Mouse (Mus musculus) midbrain, embryonic 13.5 days (tissue): ENCODE measurements around the gene Rnf152. TPM values are rescaled to one million over a fixed set of nuclear protein-coding genes. Genes with fewer than 3 reads are reported as not detected.

ENCODE experiments used
- ATAC-seq: fragments of 200-750 bp; cut with Nextera tagmentation; 2 replicates; pipeline ENCODE4 v1.8.0; 2017; ENCODE audit warnings: mild to moderate bottlenecking, moderate TSS enrichment, moderate library complexity
- H3K27ac ChIP-seq: fragments of 300-500 bp; sonication (generic); 2 replicates; pipeline ENCODE4 v1.5.1; 2015; ENCODE audit warnings: inconsistent platforms, mild to moderate bottlenecking, moderate library complexity
- H3K27me3 ChIP-seq: fragments of 300-500 bp; sonication (generic); 2 replicates; pipeline ENCODE4 v1.6.1; 2015; ENCODE audit warnings: mild to moderate bottlenecking, inconsistent platforms
- H3K36me3 ChIP-seq: fragments of 300-500 bp; sonication (generic); 2 replicates; pipeline ENCODE4 v1.6.1; 2015; ENCODE audit warnings: mild to moderate bottlenecking, inconsistent platforms
- H3K4me1 ChIP-seq: fragments of 300-500 bp; sonication (generic); replicated peaks from 2 replicates; pipeline ENCODE4 v1.6.1; 2015; ENCODE audit warnings: inconsistent platforms
- H3K4me2 ChIP-seq: fragments of 300-500 bp; sonication (generic); replicated peaks from 2 replicates; pipeline ENCODE4 v1.6.1; 2015; ENCODE audit warnings: moderate library complexity, mild to moderate bottlenecking, inconsistent platforms
- H3K4me3 ChIP-seq: fragments of 300-500 bp; sonication (generic); replicated peaks from 2 replicates; pipeline ENCODE4 v1.5.1; 2015; ENCODE audit warnings: mild to moderate bottlenecking, inconsistent platforms
- H3K9ac ChIP-seq: fragments of 300-500 bp; sonication (generic); replicated peaks from 2 replicates; pipeline ENCODE4 v1.6.1; 2015; ENCODE audit warnings: mild to moderate bottlenecking, inconsistent platforms
- H3K9me3 ChIP-seq: fragments of 300-500 bp; sonication (generic); 2 replicates; pipeline ENCODE4 v1.6.1; 2016; ENCODE audit warnings: mild to moderate bottlenecking, inconsistent platforms
- WGBS: fragments of 180-500 bp; shearing (Covaris S2); methylation state at CpG from one replicate; pipeline ENCODE4 v1.1.7; 2015; 5-methylcytosine and 5-hydroxymethylcytosine counted together
- polyA plus RNA-seq: library from polyadenylated mRNA; unstranded; fragments of >200 nt; fragmentation: Nextera tagmentation; extraction: Ambion mirVana; gene quantifications from 2 replicates; pipeline ENCODE4 v1.2.1, GENCODE M21; 2015

The Rnf152 gene
- 12.0 and 12.1 TPM in 2 replicates for polyA plus RNA-seq

GRCm38 (mm10) chr1:105356291-105357011 is at the start of gene Rnf152:
Gene Rnf152, minus strand, starts transcription at chr1:105356710.
- no peaks in the 10 kb centered on the region for H3K27me3 ChIP-seq
- H3K27ac ChIP-seq: peak within 1 kb of the TSS; percentile 73
- H3K36me3 ChIP-seq: no peaks in the 10 kb centered on the region
- peak; percentile 85 for ATAC-seq
- peak within 1 kb of the TSS; percentile 83 for H3K4me2 ChIP-seq
- peaks cover 13% of the 10 kb centered on the region for H3K4me1 ChIP-seq
- H3K9ac ChIP-seq: peak within 1 kb of the TSS; percentile 86
- WGBS: under 1% methylated on average over 49 of the region's 58 CpGs
- peak within 1 kb of the TSS; percentile 80 for H3K4me3 ChIP-seq
- H3K9me3 ChIP-seq: no peaks in the 10 kb centered on the region

GRCm38 (mm10) chr1:105402853-105403252 is 46.3 kb upstream of the Rnf152 start:
- no peak overlapping the region for H3K4me3 ChIP-seq
- H3K9me3 ChIP-seq: no peaks in the 10 kb centered on the region
- H3K36me3 ChIP-seq: no peaks in the 10 kb centered on the region
- no peak overlapping the region for H3K27ac ChIP-seq
- H3K9ac ChIP-seq: no peak overlapping the region
- no peak for ATAC-seq
- no peaks in the 10 kb centered on the region for H3K27me3 ChIP-seq
- no peaks in the 10 kb centered on the region for H3K4me1 ChIP-seq
- WGBS: 59% methylated on average over 1 of the region's 1 CpGs
- no peak overlapping the region for H3K4me2 ChIP-seq

GRCm38 (mm10) chr1:105384141-105384937 is 27.8 kb upstream of the Rnf152 start:
- no peak overlapping the region for H3K4me3 ChIP-seq
- H3K36me3 ChIP-seq: no peaks in the 10 kb centered on the region
- no peak overlapping the region for H3K9ac ChIP-seq
- WGBS: 74% methylated on average over 4 of the region's 4 CpGs
- H3K27me3 ChIP-seq: no peaks in the 10 kb centered on the region
- no peak overlapping the region for H3K27ac ChIP-seq
- no peak overlapping the region for H3K4me2 ChIP-seq
- no peak for ATAC-seq
- H3K9me3 ChIP-seq: no peaks in the 10 kb centered on the region; the same call in 1 of the 2 replicates
- H3K4me1 ChIP-seq: no peaks in the 10 kb centered on the region

GRCm38 (mm10) chr1:105377546-105377945 is 21.0 kb upstream of the Rnf152 start:
- no peak overlapping the region for H3K9ac ChIP-seq
- H3K4me1 ChIP-seq: no peaks in the 10 kb centered on the region
- H3K27ac ChIP-seq: no peak overlapping the region
- no peak overlapping the region for H3K4me2 ChIP-seq
- no peak for ATAC-seq
- no peaks in the 10 kb centered on the region for H3K36me3 ChIP-seq
- H3K27me3 ChIP-seq: no peaks in the 10 kb centered on the region
- no peaks in the 10 kb centered on the region; the same call in 1 of the 2 replicates for H3K9me3 ChIP-seq
- H3K4me3 ChIP-seq: no peak overlapping the region

- Histone ChIP-seq H3K4me3 (no peak overlapping the region), H3K36me3 (no peaks in the 10 kb centered on the region), H3K9ac (no peak overlapping the region), H3K27ac (no peak overlapping the region), H3K4me2 (no peak overlapping the region), H3K27me3 (no peaks in the 10 kb centered on the region), H3K4me1 (no peaks in the 10 kb centered on the region), H3K9me3 (no peaks in the 10 kb centered on the region; the same call in 1 of the 2 replicates)
- WGBS: 93% methylated on average over 4 of the region's 4 CpGs
- ATAC-seq: no peak
Observed at GRCm38 (mm10) chr1:105374618-105375017, 18.1 kb upstream of the Rnf152 start.

- Histone ChIP-seq H3K27me3 (no peaks in the 10 kb centered on the region), H3K9me3 (no peaks in the 10 kb centered on the region), H3K4me1 (no peaks in the 10 kb centered on the region), H3K36me3 (no peaks in the 10 kb centered on the region), H3K4me3 (no peak overlapping the region), H3K9ac (no peak overlapping the region), H3K27ac (no peak overlapping the region), H3K4me2 (no peak overlapping the region)
- no peak for ATAC-seq
Observed at GRCm38 (mm10) chr1:105362701-105363100, 6.2 kb upstream of the Rnf152 start.

GRCm38 (mm10) chr1:105358896-105359295 is 2.4 kb upstream of the Rnf152 start:
- Histone ChIP-seq H3K9ac (no peak overlapping the region), H3K4me2 (no peak overlapping the region), H3K36me3 (no peaks in the 10 kb centered on the region), H3K9me3 (no peaks in the 10 kb centered on the region), H3K4me3 (no peak overlapping the region), H3K27me3 (no peaks in the 10 kb centered on the region), H3K4me1 (peaks cover 13% of the 10 kb centered on the region), H3K27ac (no peak overlapping the region)
- WGBS: 46% methylated on average over 4 of the region's 4 CpGs
- ATAC-seq: no peak

- no peaks in the 10 kb centered on the region for H3K9me3 ChIP-seq
- no peaks in the 10 kb centered on the region for H3K36me3 ChIP-seq
- ATAC-seq: peak; percentile 67
- H3K4me2 ChIP-seq: peak overlapping the region; percentile 83
- peak overlapping the region; percentile 80 for H3K4me3 ChIP-seq
- H3K4me1 ChIP-seq: peaks cover 13% of the 10 kb centered on the region
- WGBS: under 1% methylated on average over 22 of the region's 23 CpGs
- H3K27me3 ChIP-seq: no peaks in the 10 kb centered on the region
- peak overlapping the region; percentile 86 for H3K9ac ChIP-seq
- peak overlapping the region; percentile 73 for H3K27ac ChIP-seq
Observed at GRCm38 (mm10) chr1:105355910-105356290, 610 bp downstream of the Rnf152 start.

GRCm38 (mm10) chr1:105354901-105355891 is 1.3 kb downstream of the Rnf152 start:
- Histone ChIP-seq H3K4me3 (peak overlapping the region; percentile 80), H3K27me3 (no peaks in the 10 kb centered on the region), H3K36me3 (no peaks in the 10 kb centered on the region), H3K4me2 (peak overlapping the region; percentile 83), H3K27ac (peak overlapping the region; percentile 73), H3K4me1 (peaks cover 13% of the 10 kb centered on the region), H3K9me3 (no peaks in the 10 kb centered on the region), H3K9ac (peak overlapping the region; percentile 86)
- 5% methylated on average over 30 of the region's 30 CpGs for whole genome bisulfite sequencing
- peak; percentile 73 for ATAC-seq

- H3K4me3 ChIP-seq: no peak overlapping the region
- no peaks in the 10 kb centered on the region for H3K36me3 ChIP-seq
- H3K4me1 ChIP-seq: peaks cover 13% of the 10 kb centered on the region
- no peaks in the 10 kb centered on the region for H3K27me3 ChIP-seq
- H3K4me2 ChIP-seq: no peak overlapping the region
- WGBS: 89% methylated on average over 4 of the region's 4 CpGs
- no peak for ATAC-seq
- no peaks in the 10 kb centered on the region for H3K9me3 ChIP-seq
- no peak overlapping the region for H3K27ac ChIP-seq
- H3K9ac ChIP-seq: no peak overlapping the region
Observed at GRCm38 (mm10) chr1:105351806-105352205, 4.7 kb downstream of the Rnf152 start.

GRCm38 (mm10) chr1:105342305-105342704 is 14.2 kb downstream of the Rnf152 start:
- H3K9ac ChIP-seq: no peak overlapping the region
- WGBS: 92% methylated on average over 6 of the region's 6 CpGs
- H3K9me3 ChIP-seq: no peaks in the 10 kb centered on the region
- H3K36me3 ChIP-seq: no peaks in the 10 kb centered on the region
- H3K4me1 ChIP-seq: no peaks in the 10 kb centered on the region
- H3K4me2 ChIP-seq: no peak overlapping the region
- ATAC-seq: no peak
- no peak overlapping the region for H3K4me3 ChIP-seq
- H3K27ac ChIP-seq: no peak overlapping the region
- H3K27me3 ChIP-seq: no peaks in the 10 kb centered on the region
